Comparison of ENCODE assay signal across 18 mouse cellular contexts in the genomic region with DNA sequence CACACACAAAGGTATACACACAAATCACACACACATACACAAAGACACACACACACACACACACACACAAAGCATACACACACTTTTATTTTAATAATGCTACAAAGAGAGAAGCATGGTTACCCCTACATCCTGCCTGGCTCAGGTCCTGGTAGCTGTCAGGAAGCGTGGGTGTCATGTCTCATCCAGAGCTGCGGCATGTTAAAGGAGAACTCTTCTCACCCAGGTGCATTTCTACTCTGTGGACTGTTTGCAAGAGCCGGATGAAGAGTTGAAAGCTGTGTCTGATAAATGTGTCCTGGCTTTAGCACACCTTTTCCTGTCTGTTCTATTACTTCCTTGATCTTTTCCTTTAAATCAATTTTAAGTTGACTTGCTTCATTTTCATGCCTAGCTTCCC. TPM values are rescaled to one million over a fixed set of nuclear protein-coding genes. Genes with fewer than 3 reads are reported as not detected.
A peak's percentile ranks its signal among the peaks of the same experiment; 100 is the strongest.
DNase-seq lines count a peak whose midpoint lies in the region; ATAC-seq lines count a peak whose summit lies in the region.
"Had no signal": no experiment of that assay in that cellular context is flagged by ENCODE, and none has a peak within 500 bp of the region (broad histone marks: within the 10 kb centered on the region; RNA-seq: fewer than 3 reads in every experiment).

No protein-coding gene starts in this region.

- H3K9me3 ChIP-seq in forebrain, embryonic 16.5 days (ENCODE audit: control insufficient read depth, low read length) = peaks cover 3% of the 10 kb centered on the region; the same call in 1 of the 2 replicates
- no peaks in the 10 kb centered on the region; the same call in 1 of the 2 replicates for H3K9me3 ChIP-seq in forebrain, embryonic 11.5 days (ENCODE audit: control insufficient read depth, low read length)
- H3K9me3 ChIP-seq in midbrain, embryonic 15.5 days = no peaks in the 10 kb centered on the region
- no peaks in the 10 kb centered on the region for H3K9me3 ChIP-seq in midbrain, embryonic 13.5 days
- H3K9me3 ChIP-seq: intestine, embryonic 15.5 days had no signal

- no peaks in the 10 kb centered on the region for H3K27me3 ChIP-seq in forebrain, embryonic 16.5 days (replicated peaks; ENCODE audit: control insufficient read depth, insufficient read depth, low read length)
- no peaks in the 10 kb centered on the region for H3K27me3 ChIP-seq in forebrain, embryonic 11.5 days (ENCODE audit: control insufficient read depth, insufficient read depth, low read length)
- no peaks in the 10 kb centered on the region for H3K27me3 ChIP-seq in midbrain, embryonic 15.5 days (replicated peaks)
- no peaks in the 10 kb centered on the region for H3K27me3 ChIP-seq in midbrain, embryonic 13.5 days
- H3K27me3 ChIP-seq: intestine, embryonic 15.5 days; limb, embryonic 13.5 days had no signal

- no peak for ATAC-seq in forebrain, embryonic 16.5 days
- ATAC-seq in forebrain, embryonic 11.5 days (replicated peaks; ENCODE audit: low FRiP score) = no peak
- ATAC-seq in midbrain, embryonic 15.5 days (replicated peaks) = no peak
- ATAC-seq in midbrain, embryonic 13.5 days = no peak
- no peak for ATAC-seq in megakaryocyte-erythroid progenitor cell, adult 5-6 weeks (replicated peaks; ENCODE audit: low FRiP score, low TSS enrichment, poor library complexity, severe bottlenecking)
- ATAC-seq: intestine, embryonic 15.5 days had no signal

- H3K9ac ChIP-seq in forebrain, embryonic 16.5 days (replicated peaks; ENCODE audit: low read depth, low read length) = no peak overlapping the region
- no peak overlapping the region for H3K9ac ChIP-seq in forebrain, embryonic 11.5 days (ENCODE audit: low read length)
- H3K9ac ChIP-seq in midbrain, embryonic 15.5 days = no peak overlapping the region
- H3K9ac ChIP-seq in midbrain, embryonic 13.5 days (replicated peaks) = no peak overlapping the region
- H3K9ac ChIP-seq: hindbrain, embryonic 13.5 days; intestine, embryonic 15.5 days; limb, embryonic 13.5 days; liver, embryonic 14.5 days had no signal

- no peak overlapping the region for H3K4me2 ChIP-seq in forebrain, embryonic 16.5 days (ENCODE audit: low read length)
- no peak overlapping the region for H3K4me2 ChIP-seq in forebrain, embryonic 11.5 days (ENCODE audit: low read depth, low read length, severe bottlenecking)
- no peak overlapping the region for H3K4me2 ChIP-seq in midbrain, embryonic 15.5 days
- H3K4me2 ChIP-seq in midbrain, embryonic 13.5 days (replicated peaks) = no peak overlapping the region
- H3K4me2 ChIP-seq: heart, embryonic 11.5 days; hindbrain, embryonic 13.5 days; intestine, embryonic 15.5 days; limb, embryonic 13.5 days had no signal

- 0 out of 2 replicates have a peak overlapping the region, but pooled peaks have one; percentile 41 for H3K27ac ChIP-seq in forebrain, embryonic 16.5 days (ENCODE audit: low read length)
- no peak overlapping the region for H3K27ac ChIP-seq in forebrain, embryonic 11.5 days (ENCODE audit: low read depth, low read length)
- H3K27ac ChIP-seq in midbrain, embryonic 15.5 days = 0 out of 2 replicates have a peak overlapping the region, but pooled peaks have one; percentile 39
- no peak overlapping the region for H3K27ac ChIP-seq in midbrain, embryonic 13.5 days
- H3K27ac ChIP-seq: hindbrain, embryonic 13.5 days; intestine, embryonic 15.5 days; limb, embryonic 13.5 days; liver, embryonic 14.5 days had no signal

- DNase-seq in forebrain, embryonic 11.5 days (ENCODE audit: low spot score) = no peak
- DNase-seq in kidney, postnatal 14 days = peak; percentile 64
- peak; percentile 58 for DNase-seq in thymus, postnatal 14 days
- no peak for DNase-seq in liver
- DNase-seq: adrenal gland, adult 2 months; cerebellum, adult 9-10 months; heart, postnatal 10 days; layer of hippocampus, postnatal 36 days had no signal

- peaks cover 5% of the 10 kb centered on the region; the same call in 1 of the 2 replicates for H3K4me1 ChIP-seq in forebrain, embryonic 16.5 days (replicated peaks; ENCODE audit: control insufficient read depth, insufficient read depth, low read length)
- H3K4me1 ChIP-seq in forebrain, embryonic 11.5 days (replicated peaks; ENCODE audit: control insufficient read depth, insufficient read depth, low read length) = no peaks in the 10 kb centered on the region
- 0 out of 2 replicates have a peak, but pooled peaks cover 3% of the 10 kb centered on the region for H3K4me1 ChIP-seq in midbrain, embryonic 15.5 days
- no peaks in the 10 kb centered on the region for H3K4me1 ChIP-seq in midbrain, embryonic 13.5 days (replicated peaks)
- H3K4me1 ChIP-seq: intestine, embryonic 15.5 days; limb, embryonic 13.5 days had no signal

- H3K4me3 ChIP-seq in forebrain, embryonic 16.5 days (replicated peaks; ENCODE audit: low read length) = no peak overlapping the region
- H3K4me3 ChIP-seq in forebrain, embryonic 11.5 days (ENCODE audit: low read depth, low read length) = no peak overlapping the region
- no peak overlapping the region for H3K4me3 ChIP-seq in midbrain, embryonic 15.5 days
- H3K4me3 ChIP-seq in midbrain, embryonic 13.5 days (replicated peaks) = no peak overlapping the region
- H3K4me3 ChIP-seq: hindbrain, embryonic 13.5 days; intestine, embryonic 15.5 days; limb, embryonic 13.5 days had no signal

- H3K36me3 ChIP-seq in forebrain, embryonic 16.5 days (ENCODE audit: control insufficient read depth, insufficient read depth) = no peaks in the 10 kb centered on the region
- no peaks in the 10 kb centered on the region for H3K36me3 ChIP-seq in forebrain, embryonic 11.5 days (ENCODE audit: control insufficient read depth, insufficient read depth, low read length)
- H3K36me3 ChIP-seq in midbrain, embryonic 15.5 days (replicated peaks) = no peaks in the 10 kb centered on the region
- no peaks in the 10 kb centered on the region for H3K36me3 ChIP-seq in midbrain, embryonic 13.5 days
- H3K36me3 ChIP-seq: hindbrain, embryonic 13.5 days; intestine, embryonic 15.5 days; limb, embryonic 13.5 days had no signal

- 87% methylated on average over 3 of the region's 3 CpGs for WGBS in forebrain, embryonic 16.5 days
- 90% methylated on average over 3 of the region's 3 CpGs for WGBS in forebrain, embryonic 11.5 days
- WGBS in midbrain, embryonic 15.5 days = 91% methylated on average over 3 of the region's 3 CpGs
- 90% methylated on average over 3 of the region's 3 CpGs for WGBS in midbrain, embryonic 13.5 days

RNA-seq across cellular contexts. Expression of gene Hrh1, which starts 47.2 kb away (rescaled TPM):
- 0.58 and 1.6 TPM in 2 replicates for polyA plus RNA-seq in forebrain, embryonic 16.5 days (2015; fragmentation: Nextera tagmentation; extraction: Ambion mirVana)
- polyA plus RNA-seq in forebrain, embryonic 11.5 days (2014; fragmentation: Nextera tagmentation; extraction: Ambion mirVana) = 0.33 and 0.47 TPM in 2 replicates
- polyA plus RNA-seq in midbrain, embryonic 15.5 days (2015; fragmentation: Nextera tagmentation; extraction: Ambion mirVana) = 0.89 and 0.93 TPM in 2 replicates
- polyA plus RNA-seq in midbrain, embryonic 13.5 days (2015; fragmentation: Nextera tagmentation; extraction: Ambion mirVana) = 0.35 and 0.52 TPM in 2 replicates
- not detected in 2 replicates for total RNA-seq in megakaryocyte-erythroid progenitor cell, adult 5-6 weeks (2014; fragmentation: Nextera tagmentation)
- total RNA-seq in megakaryocyte-erythroid progenitor cell, adult 5-6 weeks (2017) = not detected in 2 replicates
- total RNA-seq: megakaryocyte progenitor cell, adult 5-6 weeks had no signal
- polyA plus RNA-seq: heart, embryonic 11.5 days had no signal

Comparison
In these comparisons a context has a peak if more than half of its experiments do, and no peak if none do; other contexts are left out.
1. H3K27ac ChIP-seq: peak in forebrain, embryonic 16.5 days (single experiment) and midbrain, embryonic 15.5 days (single experiment); none in forebrain, embryonic 11.5 days (single experiment) and midbrain, embryonic 13.5 days (single experiment).
2. DNase-seq: peak in kidney, postnatal 14 days (single experiment) and thymus, postnatal 14 days (single experiment); none in forebrain, embryonic 11.5 days (single experiment) and liver (single experiment).